Mouse (Mus musculus): Measurements from ENCODE around the gene Olfr1284. TPM values are rescaled to one million over a fixed set of nuclear protein-coding genes. Genes with fewer than 3 reads are reported as not detected.

Olfr1284 gene
- polyA plus RNA-seq (2012; rRNA removed) = not detected in 2 replicates

GRCm38 (mm10) chr2:111375222-111375621, at the start of gene Olfr1284:
TSS of gene Olfr1284 (plus strand) at chr2:111375522.
- DNase-seq (ENCODE audit: extremely low spot score in 1 of 2, low spot score in 1 of 2) = no peak

- DNase-seq (ENCODE audit: extremely low spot score in 1 of 2, low spot score in 1 of 2) = no peak
Observed at GRCm38 (mm10) chr2:111326220-111326619, 49.1 kb upstream of the Olfr1284 start, which contains the start of gene Olfr1281. TSS of gene Olfr1281 (plus strand) at chr2:111326520.

GRCm38 (mm10) chr2:111333721-111334120, 41.6 kb upstream of the Olfr1284 start:
- peak in 1 of 2 experiments; percentile 15 for DNase-seq (ENCODE audit: extremely low spot score in 1 of 2, low spot score in 1 of 2)

GRCm38 (mm10) chr2:111335976-111336375, 39.3 kb upstream of the Olfr1284 start, which contains the start of gene Olfr1282:
TSS of gene Olfr1282 (minus strand) at chr2:111336076.
- no peak for DNase-seq (ENCODE audit: extremely low spot score in 1 of 2, low spot score in 1 of 2)

- DNase-seq (ENCODE audit: extremely low spot score in 1 of 2, low spot score in 1 of 2) = no peak
Observed at GRCm38 (mm10) chr2:111366490-111366889, 8.8 kb upstream of the Olfr1284 start, which contains the start of gene Olfr1283. TSS of gene Olfr1283 (plus strand) at chr2:111366790.

GRCm38 (mm10) chr2:111422931-111423330, 47.6 kb downstream of the Olfr1284 start, which contains the start of gene Olfr1286:
TSS of gene Olfr1286 (minus strand) at chr2:111423115.
- DNase-seq (ENCODE audit: extremely low spot score in 1 of 2, low spot score in 1 of 2) = no peak

Other genes with a start within 250 kb of the Olfr1284 start
- gene Gm15130, start 222.6 kb upstream of the Olfr1284 start, polyA plus RNA-seq (2012; rRNA removed) = not detected in 2 replicates
- gene 4930430A15Rik, start 145.9 kb upstream of the Olfr1284 start, polyA plus RNA-seq (2012; rRNA removed) = not detected in 2 replicates
- not detected in 2 replicates for gene Olfr1275, start 140.2 kb upstream of the Olfr1284 start, polyA plus RNA-seq (2012; rRNA removed)
- gene Olfr1276, start 121.0 kb upstream of the Olfr1284 start, polyA plus RNA-seq (2012; rRNA removed) = not detected in 2 replicates
- gene Olfr1277, start 101.4 kb upstream of the Olfr1284 start, polyA plus RNA-seq (2012; rRNA removed) = not detected in 2 replicates
- gene Olfr1278, start 85.4 kb upstream of the Olfr1284 start, polyA plus RNA-seq (2012; rRNA removed) = not detected in 2 replicates
- not detected in 2 replicates for gene Olfr1279, start 74.9 kb upstream of the Olfr1284 start, polyA plus RNA-seq (2012; rRNA removed)
- not detected in 2 replicates for gene Olfr1280, start 61.5 kb upstream of the Olfr1284 start, polyA plus RNA-seq (2012; rRNA removed)
- not detected in 2 replicates for gene Olfr1281, start 49.0 kb upstream of the Olfr1284 start, polyA plus RNA-seq (2012; rRNA removed)
- gene Olfr1282, start 39.4 kb upstream of the Olfr1284 start, polyA plus RNA-seq (2012; rRNA removed) = not detected in 2 replicates
- not detected in 2 replicates for gene Olfr1283, start 8.7 kb upstream of the Olfr1284 start, polyA plus RNA-seq (2012; rRNA removed)
- not detected in 2 replicates for gene Olfr1286, start 47.6 kb downstream of the Olfr1284 start, polyA plus RNA-seq (2012; rRNA removed)
- not detected in 2 replicates for gene Olfr1287, start 73.6 kb downstream of the Olfr1284 start, polyA plus RNA-seq (2012; rRNA removed)
- not detected in 2 replicates for gene Olfr1288, start 98.6 kb downstream of the Olfr1284 start, polyA plus RNA-seq (2012; rRNA removed)
- gene Olfr1289, start 105.3 kb downstream of the Olfr1284 start, polyA plus RNA-seq (2012; rRNA removed) = not detected in 2 replicates
- 0.15 TPM in 1 of 2 replicates, not detected in the other for gene Olfr1290, start 118.3 kb downstream of the Olfr1284 start, polyA plus RNA-seq (2012; rRNA removed)
- gene Olfr1291-ps1, start 121.7 kb downstream of the Olfr1284 start, polyA plus RNA-seq (2012; rRNA removed) = not detected in 2 replicates
- not detected in 2 replicates for gene Olfr1293-ps, start 149.7 kb downstream of the Olfr1284 start, polyA plus RNA-seq (2012; rRNA removed)
- 0.04 TPM in 1 of 2 replicates, not detected in the other for gene Olfr1294, start 164.8 kb downstream of the Olfr1284 start, polyA plus RNA-seq (2012; rRNA removed)
- gene Olfr1295, start 194.2 kb downstream of the Olfr1284 start, polyA plus RNA-seq (2012; rRNA removed) = 0.17 TPM in 1 of 2 replicates, not detected in the other